ENCODE assay signal across 22 mouse cellular contexts in the genomic region with DNA sequence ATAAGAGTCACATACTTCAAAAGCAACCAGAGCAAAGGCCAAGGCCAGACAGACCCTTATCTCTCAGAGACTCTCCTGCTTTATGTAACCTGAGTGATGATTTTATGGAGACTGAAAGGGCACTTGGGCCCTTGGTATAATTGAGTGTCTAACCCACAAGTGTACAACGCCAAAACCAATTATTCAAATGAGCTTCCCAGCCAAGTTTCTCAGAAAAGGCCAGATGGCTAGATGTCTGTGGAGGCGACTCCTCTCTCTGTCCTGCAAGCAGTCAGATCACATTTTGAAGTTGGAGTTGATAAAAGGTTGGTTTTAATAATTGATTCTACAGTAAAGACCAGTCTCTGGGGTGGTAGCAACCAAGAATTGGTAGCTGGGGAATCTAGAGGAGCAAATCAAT.
"Had no signal": no experiment of that assay in that cellular context is flagged by ENCODE, and none has a peak within 500 bp of the region (broad histone marks: within the 10 kb centered on the region; RNA-seq: fewer than 3 reads in every experiment).

No protein-coding gene starts in this region.

- H3K27me3 ChIP-seq: limb, embryonic 12.5 days; limb, embryonic 15.5 days; midbrain, embryonic 12.5 days; neural tube, embryonic 13.5 days had no signal

- H3K9ac ChIP-seq: limb, embryonic 12.5 days; limb, embryonic 15.5 days; liver, embryonic 14.5 days; liver, postnatal 0 days; lung, embryonic 14.5 days; midbrain, embryonic 12.5 days; neural tube, embryonic 13.5 days had no signal

- ATAC-seq: liver, postnatal 0 days; lung, postnatal 0 days; midbrain, embryonic 16.5 days had no signal

- H3K9me3 ChIP-seq: limb, embryonic 12.5 days; limb, embryonic 15.5 days; midbrain, embryonic 12.5 days; neural tube, embryonic 13.5 days had no signal

- H3K4me2 ChIP-seq: limb, embryonic 12.5 days; limb, embryonic 15.5 days; liver, embryonic 11.5 days; lung, embryonic 14.5 days; midbrain, embryonic 12.5 days; neural tube, embryonic 13.5 days had no signal

- H3K36me3 ChIP-seq: limb, embryonic 12.5 days; limb, embryonic 15.5 days; midbrain, embryonic 12.5 days; neural tube, embryonic 13.5 days had no signal

- H3K4me3 ChIP-seq: limb, embryonic 12.5 days; limb, embryonic 15.5 days; midbrain, embryonic 12.5 days; myocyte; neural tube, embryonic 13.5 days had no signal

- H3K4me1 ChIP-seq: limb, embryonic 12.5 days; limb, embryonic 15.5 days; midbrain, embryonic 12.5 days had no signal

- H3K27ac ChIP-seq: limb, embryonic 12.5 days; limb, embryonic 15.5 days; liver, embryonic 14.5 days; macrophage; midbrain, embryonic 12.5 days; neural tube, embryonic 13.5 days; stomach, postnatal 0 days had no signal

- DNase-seq: kidney, postnatal 14 days; kidney, postnatal 4 days; left cerebral cortex, postnatal 4 days; liver, postnatal 0 days; lung, embryonic 14.5 days; right cerebral cortex, adult 18-20 months; right cerebral cortex, postnatal 14 days; right cerebral cortex, postnatal 4 days; thymus, adult 2 months; thymus, postnatal 14 days; thymus, postnatal 4 days had no signal
